In the genomic region with DNA sequence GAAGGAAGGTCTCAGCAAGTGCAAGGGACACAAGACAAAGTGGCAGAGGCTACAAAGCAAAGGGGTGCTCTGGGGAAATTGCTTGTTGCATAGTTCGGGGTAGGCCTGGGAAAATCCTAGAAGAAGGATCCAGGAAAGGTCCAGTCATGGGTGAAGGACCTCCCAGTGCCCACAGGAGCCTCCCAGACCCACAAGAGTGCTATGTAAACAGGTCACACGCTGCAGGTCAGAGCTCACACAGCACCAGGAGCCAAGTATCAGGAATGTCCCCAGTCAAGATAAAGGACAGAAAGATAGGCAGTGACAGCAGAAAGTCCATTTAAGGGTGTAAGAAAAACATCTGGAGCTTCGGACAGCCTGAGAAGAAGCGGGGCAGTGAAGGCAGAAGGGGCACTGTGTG, we compare ENCODE assay signal across 21 mouse cellular contexts.
DNase-seq lines count a peak whose midpoint lies in the region; ATAC-seq and TF ChIP-seq lines count a peak whose summit lies in the region.
"Had no signal": no experiment of that assay in that cellular context is flagged by ENCODE, and none has a peak within 500 bp of the region (broad histone marks: within the 10 kb centered on the region; RNA-seq: fewer than 3 reads in every experiment).

No protein-coding gene starts in this region.

- no peak overlapping the region for H3K4me2 ChIP-seq in heart, embryonic 11.5 days
- no peak overlapping the region for H3K4me2 ChIP-seq in lung, embryonic 14.5 days
- H3K4me2 ChIP-seq in midbrain, embryonic 11.5 days = no peak overlapping the region
- H3K4me2 ChIP-seq in midbrain, postnatal 0 days (ENCODE audit: low read depth, low read length, poor library complexity, severe bottlenecking) = no peak overlapping the region
- H3K4me2 ChIP-seq: embryonic facial prominence, embryonic 13.5 days; embryonic facial prominence, embryonic 15.5 days had no signal

- H3K4me1 ChIP-seq in heart, embryonic 10.5 days = peaks cover 42% of the 10 kb centered on the region
- H3K4me1 ChIP-seq in heart, embryonic 11.5 days (ENCODE audit: control insufficient read depth, insufficient read depth, low read length) = peaks cover 18% of the 10 kb centered on the region; the same call in 1 of the 2 replicates
- H3K4me1 ChIP-seq in lung, embryonic 14.5 days (ENCODE audit: insufficient read depth) = 0 out of 2 replicates have a peak, but pooled peaks cover under 1% of the 10 kb centered on the region
- H3K4me1 ChIP-seq in midbrain, embryonic 11.5 days (ENCODE audit: control insufficient read depth, insufficient read depth, low read length) = no peaks in the 10 kb centered on the region
- no peaks in the 10 kb centered on the region for H3K4me1 ChIP-seq in midbrain, postnatal 0 days (ENCODE audit: insufficient read depth, low read length)

- H3K27me3 ChIP-seq in heart, embryonic 10.5 days (ENCODE audit: insufficient read depth, poor library complexity, severe bottlenecking) = no peaks in the 10 kb centered on the region
- no peaks in the 10 kb centered on the region for H3K27me3 ChIP-seq in heart, embryonic 11.5 days (ENCODE audit: control insufficient read depth, insufficient read depth, low read length)
- no peaks in the 10 kb centered on the region for H3K27me3 ChIP-seq in lung, embryonic 14.5 days (ENCODE audit: insufficient read depth, low read length)
- no peaks in the 10 kb centered on the region for H3K27me3 ChIP-seq in midbrain, embryonic 11.5 days (ENCODE audit: control insufficient read depth, insufficient read depth, low read length)
- H3K27me3 ChIP-seq in midbrain, postnatal 0 days (ENCODE audit: insufficient read depth, low read length) = no peaks in the 10 kb centered on the region
- H3K27me3 ChIP-seq: embryonic facial prominence, embryonic 13.5 days; embryonic facial prominence, embryonic 15.5 days had no signal

- no peak for DNase-seq in heart, embryonic 10.5 days (ENCODE audit: low spot score)
- peak; percentile 10 for DNase-seq in lung, embryonic 14.5 days
- DNase-seq in lung, postnatal 25 days (ENCODE audit: low spot score) = no peak
- DNase-seq in midbrain, embryonic 11.5 days (ENCODE audit: low spot score, missing footprints) = peak; percentile 74
- no peak for DNase-seq in midbrain, postnatal 0 days (ENCODE audit: low spot score)
- DNase-seq: adrenal gland, adult 2 months; adrenal gland, postnatal 10 days; adrenal gland, postnatal 25 days; cerebellum, adult 11 months; cerebellum, adult 18-20 months; cerebellum, adult 8-10 months; cerebellum, adult 9-11 months; cerebellum, postnatal 14 days; cerebellum, postnatal 36 days; embryo, embryonic 11 days had no signal

- no peak overlapping the region for H3K4me3 ChIP-seq in heart, embryonic 10.5 days
- H3K4me3 ChIP-seq in heart, embryonic 11.5 days (ENCODE audit: low read depth, low read length) = no peak overlapping the region
- H3K4me3 ChIP-seq in lung, embryonic 14.5 days (ENCODE audit: low read depth, low read length) = no peak overlapping the region
- no peak overlapping the region for H3K4me3 ChIP-seq in midbrain, embryonic 11.5 days (ENCODE audit: low read depth, low read length)
- no peak overlapping the region for H3K4me3 ChIP-seq in midbrain, postnatal 0 days (ENCODE audit: low read depth, low read length)
- H3K4me3 ChIP-seq: embryonic facial prominence, embryonic 13.5 days; embryonic facial prominence, embryonic 15.5 days; erythroblast, embryonic 14.5 days had no signal

- H3K9me3 ChIP-seq in heart, embryonic 10.5 days = no peaks in the 10 kb centered on the region; the same call in 1 of the 2 replicates
- no peaks in the 10 kb centered on the region for H3K9me3 ChIP-seq in heart, embryonic 11.5 days (replicated peaks; ENCODE audit: control insufficient read depth, low read length)
- no peaks in the 10 kb centered on the region for H3K9me3 ChIP-seq in lung, embryonic 14.5 days (ENCODE audit: low read depth, low read length)
- no peaks in the 10 kb centered on the region for H3K9me3 ChIP-seq in midbrain, embryonic 11.5 days (ENCODE audit: control insufficient read depth, low read length)
- no peaks in the 10 kb centered on the region for H3K9me3 ChIP-seq in midbrain, postnatal 0 days (ENCODE audit: low read length)
- H3K9me3 ChIP-seq: embryonic facial prominence, embryonic 13.5 days; embryonic facial prominence, embryonic 15.5 days had no signal

- peak overlapping the region; percentile 67 for H3K27ac ChIP-seq in heart, embryonic 10.5 days
- no peak overlapping the region for H3K27ac ChIP-seq in heart, embryonic 11.5 days (ENCODE audit: low read depth, low read length)
- H3K27ac ChIP-seq in lung, embryonic 14.5 days (ENCODE audit: low read depth) = no peak overlapping the region
- no peak overlapping the region for H3K27ac ChIP-seq in midbrain, embryonic 11.5 days (ENCODE audit: low read depth, low read length)
- H3K27ac ChIP-seq in midbrain, postnatal 0 days (ENCODE audit: low read depth, low read length) = no peak overlapping the region
- H3K27ac ChIP-seq: embryonic facial prominence, embryonic 13.5 days; embryonic facial prominence, embryonic 15.5 days had no signal

- no peaks in the 10 kb centered on the region for H3K36me3 ChIP-seq in heart, embryonic 10.5 days
- H3K36me3 ChIP-seq in heart, embryonic 11.5 days (ENCODE audit: control insufficient read depth, insufficient read depth, low read length) = no peaks in the 10 kb centered on the region
- no peaks in the 10 kb centered on the region for H3K36me3 ChIP-seq in lung, embryonic 14.5 days (ENCODE audit: insufficient read depth)
- H3K36me3 ChIP-seq in midbrain, embryonic 11.5 days (ENCODE audit: control insufficient read depth, insufficient read depth, low read length) = no peaks in the 10 kb centered on the region
- no peaks in the 10 kb centered on the region for H3K36me3 ChIP-seq in midbrain, postnatal 0 days (ENCODE audit: insufficient read depth, low read length)
- H3K36me3 ChIP-seq: embryonic facial prominence, embryonic 13.5 days; embryonic facial prominence, embryonic 15.5 days had no signal

- WGBS in heart, embryonic 10.5 days = 24% methylated on average over 4 of the region's 4 CpGs
- WGBS in heart, embryonic 11.5 days (ENCODE audit: insufficient replicate concordance) = 30% methylated on average over 4 of the region's 4 CpGs
- 24% methylated on average over 4 of the region's 4 CpGs for WGBS in lung, embryonic 14.5 days
- 87% methylated on average over 4 of the region's 4 CpGs for WGBS in midbrain, embryonic 11.5 days
- WGBS in midbrain, postnatal 0 days = 87% methylated on average over 4 of the region's 4 CpGs

- no peak for ATAC-seq in heart, embryonic 11.5 days (replicated peaks; ENCODE audit: insufficient number of reproducible peaks, low FRiP score, low TSS enrichment)
- no peak for ATAC-seq in lung, embryonic 14.5 days (ENCODE audit: insufficient read depth)
- no peak for ATAC-seq in midbrain, embryonic 11.5 days (ENCODE audit: low FRiP score)
- ATAC-seq in midbrain, postnatal 0 days (ENCODE audit: low FRiP score) = no peak
- ATAC-seq: forebrain, embryonic 14.5 days; forebrain, embryonic 16.5 days had no signal

- TF ChIP-seq CTCF in lung, embryonic 14.5 days (IDR thresholded peaks at IDR 0.05; ENCODE audit: low read depth) = no peak
- TF ChIP-seq CTCF in midbrain, postnatal 0 days (IDR thresholded peaks at IDR 0.05) = no peak

- no peak overlapping the region for H3K9ac ChIP-seq in heart, embryonic 11.5 days (ENCODE audit: low read depth, low read length)
- no peak overlapping the region for H3K9ac ChIP-seq in lung, embryonic 14.5 days
- no peak overlapping the region for H3K9ac ChIP-seq in midbrain, embryonic 11.5 days (ENCODE audit: low read length)
- H3K9ac ChIP-seq in midbrain, postnatal 0 days (replicated peaks; ENCODE audit: low read length, poor library complexity, severe bottlenecking) = no peak overlapping the region
- H3K9ac ChIP-seq: embryonic facial prominence, embryonic 13.5 days; embryonic facial prominence, embryonic 15.5 days had no signal

Comparison
In these comparisons a context has a peak if more than half of its experiments do, and no peak if none do; other contexts are left out.
1. DNase-seq: peak in lung, embryonic 14.5 days (single experiment) and midbrain, embryonic 11.5 days (single experiment); none in heart, embryonic 10.5 days (single experiment), lung, postnatal 25 days (single experiment) and midbrain, postnatal 0 days (single experiment).